Mouse (Mus musculus) erythroblast, embryonic 14.5 days (primary cell): ENCODE data around the gene Bpgm.

Experiments used
- GATA1 ChIP-seq: IDR thresholded peaks from 2 replicates; pipeline ENCODE4 v1.6.1; 2012; ENCODE audit warnings: low read length, inconsistent platforms, mixed read lengths
- TAL1 ChIP-seq: IDR thresholded peaks from 3 replicates; pipeline ENCODE4 v1.6.1; 2012; ENCODE audit warnings: low read length, inconsistent platforms, mixed read lengths

DNA sequence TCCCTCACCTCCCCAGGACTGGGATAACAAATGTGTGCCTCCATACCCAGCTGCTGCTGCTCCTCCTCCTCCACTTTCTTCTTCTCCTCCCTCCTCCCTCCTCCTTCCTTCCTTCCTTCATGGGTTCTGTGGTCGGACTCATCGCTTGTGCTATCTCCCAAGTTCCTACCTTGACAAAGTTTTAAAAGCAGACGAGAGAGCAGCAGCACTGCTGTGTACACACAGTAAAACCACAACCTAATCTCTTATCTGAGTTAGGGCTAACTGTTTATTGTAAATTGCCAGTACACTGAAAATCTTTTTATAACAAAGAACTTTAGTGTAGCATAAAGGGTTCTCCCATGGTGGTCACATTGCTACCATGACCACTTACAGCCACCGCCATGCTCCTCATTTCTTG lies 31.6 kb downstream of the Bpgm start:
- TF ChIP-seq GATA1, result no peak
- TF ChIP-seq TAL1, result no peak
